Mouse (Mus musculus) embryonic facial prominence, embryonic 11.5 days (tissue): ENCODE measurements at regions not wholly inside any gene's neighbourhood (a gene's known extent, or its start where the extent isn't known, plus 50 kb on each side); places are given as distances from the start of the nearest gene placed in this dataset.

Source experiments
- ATAC-seq: fragments of 200-750 bp; cut with Nextera tagmentation; replicated peaks from 2 replicates; pipeline ENCODE4 v1.8.0; 2017; ENCODE audit warnings: low read depth; ENCODE audit not compliant: insufficient number of reproducible peaks, low FRiP score, low TSS enrichment
- DNase-seq: peaks from one replicate; pipeline ENCODE4 v3.0.0-alpha.2; 2015; ENCODE audit warnings: low spot score
- H3K27ac ChIP-seq: fragments of 300-500 bp; sonication (generic); replicated peaks from 2 replicates; pipeline ENCODE4 v1.5.1; 2014; ENCODE audit warnings: mild to moderate bottlenecking, low read depth, low read length, control low read depth
- H3K27me3 ChIP-seq: fragments of 300-500 bp; sonication (generic); 2 replicates; pipeline ENCODE4 v1.6.1; 2014; ENCODE audit warnings: mild to moderate bottlenecking, low read length, moderate library complexity, mixed read lengths; ENCODE audit not compliant: control insufficient read depth, insufficient read depth
- H3K36me3 ChIP-seq: fragments of 300-500 bp; sonication (generic); replicated peaks from 2 replicates; pipeline ENCODE4 v1.6.1; 2014; ENCODE audit warnings: low read depth, mild to moderate bottlenecking, low read length, moderate library complexity, mixed read lengths; ENCODE audit not compliant: control insufficient read depth, insufficient read depth
- H3K4me1 ChIP-seq: fragments of 300-500 bp; sonication (generic); 2 replicates; pipeline ENCODE4 v1.6.1; 2014; ENCODE audit warnings: low read length, mixed read lengths; ENCODE audit not compliant: control insufficient read depth, insufficient read depth
- H3K4me2 ChIP-seq: fragments of 300-500 bp; sonication (generic); 2 replicates; pipeline ENCODE4 v1.6.1; 2014; ENCODE audit warnings: low read depth, mild to moderate bottlenecking, control low read depth, low read length, moderate library complexity
- H3K4me3 ChIP-seq: fragments of 300-500 bp; sonication (generic); 2 replicates; pipeline ENCODE4 v1.5.1; 2014; ENCODE audit warnings: low read depth, low read length, control low read depth
- H3K9ac ChIP-seq: fragments of 300-500 bp; sonication (generic); replicated peaks from 2 replicates; pipeline ENCODE4 v1.6.1; 2014; ENCODE audit warnings: mild to moderate bottlenecking, control low read depth, low read length
- H3K9me3 ChIP-seq: fragments of 300-500 bp; sonication (generic); replicated peaks from 2 replicates; pipeline ENCODE4 v1.6.1; 2016; ENCODE audit warnings: mild to moderate bottlenecking, low read length, inconsistent platforms, mixed read lengths; ENCODE audit not compliant: control insufficient read depth
- WGBS: fragments of 180-500 bp; shearing (Covaris S2); extraction: QIAGEN DNeasy Blood & Tissue Kit; methylation state at CpG from one replicate; pipeline ENCODE4 v1.1.7; 2014; 5-methylcytosine and 5-hydroxymethylcytosine counted together

DNA sequence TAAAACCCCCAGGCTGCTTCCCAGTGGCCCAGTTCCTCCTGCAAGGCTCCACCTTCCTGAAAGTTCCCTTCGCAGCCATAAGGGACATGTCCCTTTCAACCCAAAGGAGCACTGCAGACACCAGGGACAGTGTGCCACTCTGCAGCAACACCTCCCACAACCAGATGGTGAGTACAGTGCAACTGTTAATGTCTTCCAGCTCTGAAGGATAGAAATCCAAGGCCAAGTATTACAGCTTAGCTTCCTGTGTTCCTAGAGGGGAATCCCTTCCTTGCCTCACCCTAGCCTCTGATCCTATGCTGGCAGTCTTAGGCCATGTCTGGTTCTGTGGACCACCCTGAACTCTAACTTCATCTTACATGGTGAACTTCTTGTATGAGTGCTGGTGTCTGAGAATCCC is 187.2 kb downstream of the Satb1 start:
- DNase-seq (no peak), ATAC-seq (no peak)
- WGBS, result 71% methylated on average over 1 of the region's 1 CpGs
- Histone ChIP-seq H3K27ac (no peak overlapping the region), H3K9me3 (no peaks in the 10 kb centered on the region), H3K27me3 (no peaks in the 10 kb centered on the region), H3K9ac (no peak overlapping the region), H3K4me2 (no peak overlapping the region), H3K4me3 (no peak overlapping the region), H3K36me3 (no peaks in the 10 kb centered on the region), H3K4me1 (no peaks in the 10 kb centered on the region)

DNA sequence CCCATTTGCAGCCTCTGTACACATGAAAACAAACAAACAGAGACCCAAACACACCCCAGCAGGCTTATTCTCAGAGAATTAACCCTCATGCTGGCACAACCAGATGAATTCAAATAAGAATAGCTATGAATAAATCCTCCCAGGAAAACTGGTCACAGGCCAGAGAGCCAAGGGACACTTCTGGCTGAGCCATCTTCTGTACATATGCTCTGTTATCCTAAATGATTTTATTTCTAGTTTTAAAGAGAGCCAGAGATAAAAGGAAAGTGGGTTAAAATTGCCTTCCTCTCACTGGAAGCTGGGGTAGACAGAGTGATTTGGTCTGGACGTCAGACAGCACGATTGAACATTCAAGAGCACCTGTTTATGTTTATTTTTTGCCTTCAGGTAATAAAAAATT is 190.4 kb downstream of the Satb1 start:
- Histone ChIP-seq H3K9me3 (no peaks in the 10 kb centered on the region), H3K4me2 (no peak overlapping the region), H3K4me1 (no peaks in the 10 kb centered on the region), H3K4me3 (no peak overlapping the region), H3K27ac (no peak overlapping the region), H3K9ac (no peak overlapping the region), H3K27me3 (no peaks in the 10 kb centered on the region), H3K36me3 (no peaks in the 10 kb centered on the region)
- 68% methylated on average over 2 of the region's 2 CpGs for WGBS
- DNase-seq (no peak), ATAC-seq (no peak)

DNA sequence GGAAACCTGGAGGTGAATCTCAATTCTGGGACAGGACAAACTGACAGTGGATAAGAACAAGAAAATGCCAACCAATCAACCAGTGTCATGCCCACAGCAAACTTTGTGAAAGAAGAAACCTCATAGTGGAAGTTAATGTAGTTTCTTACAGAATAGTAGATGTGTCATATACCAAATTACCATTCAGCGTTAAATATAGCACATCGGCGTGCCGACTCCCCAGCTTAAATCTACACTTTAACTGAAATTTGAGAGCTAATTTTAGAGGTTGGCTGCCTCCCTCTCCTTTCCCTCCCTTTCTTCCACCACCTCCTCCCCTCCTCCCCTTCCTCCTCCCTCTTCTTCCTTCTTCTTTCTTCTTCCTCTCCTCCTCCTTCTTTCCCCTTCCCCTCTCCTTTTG is 197.2 kb downstream of the Satb1 start:
- 87% methylated on average over 4 of the region's 4 CpGs for WGBS
- ATAC-seq (no peak), DNase-seq (no peak)
- Histone ChIP-seq H3K27me3 (no peaks in the 10 kb centered on the region), H3K27ac (no peak overlapping the region), H3K4me1 (no peaks in the 10 kb centered on the region), H3K9ac (no peak overlapping the region), H3K4me2 (no peak overlapping the region), H3K36me3 (no peaks in the 10 kb centered on the region), H3K4me3 (no peak overlapping the region), H3K9me3 (no peaks in the 10 kb centered on the region)

GRCm38 (mm10) chr17:51631574-51631973 is 201.5 kb downstream of the Satb1 start:
- 45% methylated on average over 2 of the region's 2 CpGs for WGBS
- Histone ChIP-seq H3K9ac (no peak overlapping the region), H3K27ac (no peak overlapping the region), H3K9me3 (no peaks in the 10 kb centered on the region), H3K4me1 (no peaks in the 10 kb centered on the region), H3K36me3 (no peaks in the 10 kb centered on the region), H3K4me3 (no peak overlapping the region), H3K27me3 (no peaks in the 10 kb centered on the region), H3K4me2 (no peak overlapping the region)
- DNase-seq (no peak), ATAC-seq (no peak)

DNA sequence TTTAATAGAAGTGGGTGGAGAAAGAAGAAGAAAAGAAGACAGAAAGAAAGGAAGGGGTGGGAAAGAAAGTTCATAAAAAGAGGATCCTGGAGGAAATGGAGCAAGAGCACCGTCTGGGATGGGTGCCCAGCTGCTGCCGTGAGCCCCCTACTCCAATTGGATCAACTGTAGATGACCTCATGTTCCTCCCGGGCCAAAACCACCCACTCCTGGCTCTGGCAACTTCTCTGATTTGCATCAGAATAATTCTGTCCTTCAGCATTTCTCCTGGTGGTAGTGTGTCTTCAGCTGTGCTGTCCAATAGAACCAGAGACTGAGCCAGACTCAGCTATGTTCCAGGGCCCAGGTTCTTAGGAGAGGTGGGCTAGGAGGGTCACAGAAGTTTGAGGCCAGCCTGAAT is 212.6 kb downstream of the Satb1 start:
- ATAC-seq (no peak), DNase-seq (no peak)
- no peaks in the 10 kb centered on the region for H3K36me3 ChIP-seq
- no peak overlapping the region for H3K27ac ChIP-seq
- H3K9ac ChIP-seq, result no peak overlapping the region
- 79% methylated on average over 3 of the region's 3 CpGs for WGBS
- no peak overlapping the region for H3K4me2 ChIP-seq
- H3K4me1 ChIP-seq, result no peaks in the 10 kb centered on the region
- no peak overlapping the region for H3K4me3 ChIP-seq
- H3K9me3 ChIP-seq, result no peaks in the 10 kb centered on the region
- no peaks in the 10 kb centered on the region for H3K27me3 ChIP-seq

DNA sequence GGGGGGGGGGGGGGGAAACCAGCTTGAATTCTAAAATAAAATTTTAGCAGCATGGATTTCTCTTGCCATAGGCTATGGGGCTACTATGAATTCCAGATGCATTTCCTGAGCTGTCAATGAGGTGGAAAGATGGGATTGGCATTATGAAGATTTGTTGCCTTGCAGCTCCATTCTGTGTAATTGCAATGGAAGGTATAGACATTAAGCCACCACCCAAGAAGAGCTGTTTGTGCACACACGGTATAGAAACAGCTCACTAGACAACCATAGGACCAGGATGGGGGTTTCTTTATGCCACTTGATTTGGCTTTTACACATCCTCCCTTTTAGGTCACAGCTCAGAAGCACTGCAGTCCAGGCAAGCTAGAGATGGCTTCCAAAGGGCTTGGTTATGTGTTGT is 247.8 kb downstream of the Satb1 start:
- ATAC-seq (no peak), DNase-seq (no peak)
- H3K27me3 ChIP-seq, result no peaks in the 10 kb centered on the region
- no peaks in the 10 kb centered on the region for H3K9me3 ChIP-seq
- no peaks in the 10 kb centered on the region for H3K36me3 ChIP-seq
- H3K4me1 ChIP-seq, result no peaks in the 10 kb centered on the region
- no peak overlapping the region for H3K4me2 ChIP-seq
- no peak overlapping the region for H3K27ac ChIP-seq
- WGBS, result 59% methylated on average over 1 of the region's 1 CpGs
- no peak overlapping the region for H3K4me3 ChIP-seq
- no peak overlapping the region for H3K9ac ChIP-seq

DNA sequence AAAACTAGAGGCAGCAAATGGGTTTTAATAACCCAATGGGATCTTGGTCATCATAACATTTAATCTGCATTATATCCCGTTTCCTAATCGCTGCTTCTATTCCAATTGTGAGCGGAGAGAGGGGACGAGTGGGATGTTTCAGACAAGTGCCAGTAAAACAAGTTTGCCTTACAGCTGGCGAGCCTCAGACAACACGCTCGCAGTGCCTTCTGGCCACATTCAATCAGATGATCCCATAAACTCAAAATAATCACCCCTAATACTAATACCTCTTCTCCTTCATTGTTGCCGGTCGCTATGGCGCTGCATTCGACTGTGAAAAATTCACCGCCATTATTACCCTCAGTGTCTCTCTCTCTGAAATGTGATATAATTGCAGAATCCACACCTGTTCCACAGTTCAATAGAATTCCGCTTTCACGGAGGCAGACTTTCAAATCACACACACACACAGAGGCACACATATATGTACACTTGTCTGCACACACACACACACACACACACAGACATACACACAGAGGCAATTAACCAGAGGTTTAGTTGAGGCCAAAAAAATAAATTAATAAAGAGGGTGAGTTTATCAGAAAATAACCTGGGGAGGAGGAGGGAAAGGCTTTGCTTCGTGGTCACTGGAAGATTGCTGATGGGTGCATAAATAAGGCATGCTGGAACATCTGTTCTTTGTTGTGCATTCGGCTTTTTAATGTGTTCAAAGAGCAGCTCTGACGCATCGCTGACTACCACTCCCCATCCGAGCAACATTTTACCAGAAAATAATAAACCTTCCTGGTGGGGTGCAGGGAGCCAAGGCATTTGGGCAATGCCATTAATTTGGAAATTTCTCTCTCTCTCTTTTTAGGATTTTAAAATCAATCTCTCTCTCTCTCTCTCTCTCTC is 248.9 kb downstream of the Satb1 start:
- H3K27me3 ChIP-seq, result no peaks in the 10 kb centered on the region
- no peak for ATAC-seq

DNA sequence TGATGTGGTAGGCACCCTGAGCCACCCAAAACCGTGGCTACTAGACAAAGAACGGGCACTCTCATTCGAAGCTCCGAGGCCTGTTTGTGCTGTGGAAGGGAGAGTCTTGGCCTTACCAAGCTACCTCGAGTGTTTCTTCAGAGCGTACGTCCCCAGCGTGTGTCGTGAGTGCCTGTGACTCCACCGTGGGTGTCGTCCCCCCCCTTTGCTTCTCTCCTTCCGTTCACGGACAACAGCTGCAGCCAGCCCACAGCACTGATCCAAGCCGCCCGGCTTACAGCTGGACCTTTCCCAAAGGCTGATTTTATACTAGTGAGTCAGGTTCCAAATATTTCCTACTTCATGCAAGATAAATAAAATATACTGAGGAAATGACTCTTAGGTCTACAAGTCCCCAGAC is 249.8 kb downstream of the Satb1 start:
- no peak overlapping the region for H3K9ac ChIP-seq
- no peaks in the 10 kb centered on the region for H3K4me1 ChIP-seq
- no peak overlapping the region for H3K27ac ChIP-seq
- WGBS, result 91% methylated on average over 15 of the region's 15 CpGs
- H3K4me2 ChIP-seq, result no peak overlapping the region
- H3K9me3 ChIP-seq, result no peaks in the 10 kb centered on the region
- no peak for DNase-seq
- no peak for ATAC-seq
- no peaks in the 10 kb centered on the region for H3K36me3 ChIP-seq
- H3K27me3 ChIP-seq, result no peaks in the 10 kb centered on the region
- H3K4me3 ChIP-seq, result no peak overlapping the region

More for the DNA sequence above, 248.9 kb downstream of the Satb1 start:
- Histone ChIP-seq H3K4me1 (no peaks in the 10 kb centered on the region), H3K4me3 (no peak overlapping the region), H3K4me2 (no peak overlapping the region), H3K36me3 (no peaks in the 10 kb centered on the region), H3K9ac (no peak overlapping the region), H3K9me3 (no peaks in the 10 kb centered on the region), H3K27ac (no peak overlapping the region)
- 76% methylated on average over 19 of the region's 19 CpGs for WGBS
- DNase-seq, result no peak
